Mouse (Mus musculus): ENCODE data around the gene Akap3. TPM values are rescaled to one million over a fixed set of nuclear protein-coding genes. Genes with fewer than 3 reads are reported as not detected.

Akap3 gene
- 0.16 TPM in 2 replicates for polyA plus RNA-seq (2012; rRNA removed)

DNA sequence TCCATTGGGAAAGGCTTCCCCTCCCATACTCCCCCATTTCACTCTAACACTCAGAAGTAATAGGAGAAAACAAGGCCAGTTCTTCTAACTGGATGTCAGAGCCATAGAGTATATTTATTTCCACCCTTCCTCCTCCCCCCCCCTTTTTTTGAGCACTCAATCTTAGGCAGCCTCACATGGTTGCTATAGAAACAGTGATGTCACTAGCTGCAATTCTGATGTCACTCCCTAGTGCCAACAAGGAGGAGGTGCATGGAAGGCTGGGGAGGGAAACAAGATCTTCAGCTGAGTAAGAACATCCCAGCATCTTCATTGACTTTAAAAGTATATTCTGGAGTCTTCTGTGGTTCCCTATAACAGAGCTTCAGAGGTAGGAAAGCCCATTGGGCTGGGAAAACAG lies at the start of gene Akap3:
Gene Akap3 (plus strand): TSS at position 218 of the 400 bp plus-strand sequence.

DNA sequence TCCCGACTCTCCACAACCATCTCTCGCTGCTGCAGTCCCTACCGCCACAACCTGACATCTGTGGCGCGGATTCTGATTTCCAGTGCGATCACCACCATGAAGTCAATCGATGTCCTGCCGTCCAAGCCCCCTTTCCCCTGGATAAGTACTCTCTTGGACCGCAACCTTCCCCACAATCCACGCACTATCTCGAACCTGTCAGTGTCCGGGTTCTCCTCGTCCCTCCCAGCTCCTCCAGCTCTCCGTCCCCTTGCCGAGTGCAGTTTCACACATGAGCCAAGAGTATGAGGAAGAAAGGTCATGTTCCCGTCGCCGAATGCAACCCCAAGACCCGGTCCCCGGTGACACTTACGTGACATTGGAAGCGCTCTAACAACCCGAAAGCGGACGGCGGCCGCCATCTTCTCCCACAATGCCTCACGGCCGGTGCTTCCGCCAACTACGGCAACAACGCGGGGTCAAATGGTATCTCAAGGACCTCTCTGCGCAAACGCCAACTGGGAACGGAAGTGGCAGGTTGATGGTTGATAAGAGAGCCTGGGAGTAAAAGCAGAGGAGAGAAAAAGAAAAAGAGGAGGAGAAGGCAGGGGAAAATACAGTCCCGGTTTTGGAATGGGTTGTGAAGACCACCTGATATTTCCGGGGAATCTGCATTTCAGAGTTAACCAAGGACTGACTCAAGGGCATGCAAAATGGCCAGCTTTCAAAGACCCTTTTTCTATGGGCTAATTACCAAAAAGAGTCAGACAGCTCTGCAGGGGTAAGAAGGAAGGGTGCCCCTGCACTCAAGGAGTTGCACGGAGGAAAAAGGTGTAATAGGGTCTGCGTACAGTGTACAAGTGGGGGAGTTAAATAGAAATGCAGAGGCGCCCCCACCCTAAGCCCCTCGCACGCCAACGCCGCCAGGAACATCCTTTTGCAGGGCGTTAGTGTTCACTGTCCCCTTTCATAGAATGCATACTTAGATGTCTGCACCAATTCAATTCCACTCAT lies 3.9 kb upstream of the Akap3 start, which contains the start of gene Ndufa9:
Gene Ndufa9 (minus strand): TSS at position 425 of the 993 bp plus-strand sequence.

DNA sequence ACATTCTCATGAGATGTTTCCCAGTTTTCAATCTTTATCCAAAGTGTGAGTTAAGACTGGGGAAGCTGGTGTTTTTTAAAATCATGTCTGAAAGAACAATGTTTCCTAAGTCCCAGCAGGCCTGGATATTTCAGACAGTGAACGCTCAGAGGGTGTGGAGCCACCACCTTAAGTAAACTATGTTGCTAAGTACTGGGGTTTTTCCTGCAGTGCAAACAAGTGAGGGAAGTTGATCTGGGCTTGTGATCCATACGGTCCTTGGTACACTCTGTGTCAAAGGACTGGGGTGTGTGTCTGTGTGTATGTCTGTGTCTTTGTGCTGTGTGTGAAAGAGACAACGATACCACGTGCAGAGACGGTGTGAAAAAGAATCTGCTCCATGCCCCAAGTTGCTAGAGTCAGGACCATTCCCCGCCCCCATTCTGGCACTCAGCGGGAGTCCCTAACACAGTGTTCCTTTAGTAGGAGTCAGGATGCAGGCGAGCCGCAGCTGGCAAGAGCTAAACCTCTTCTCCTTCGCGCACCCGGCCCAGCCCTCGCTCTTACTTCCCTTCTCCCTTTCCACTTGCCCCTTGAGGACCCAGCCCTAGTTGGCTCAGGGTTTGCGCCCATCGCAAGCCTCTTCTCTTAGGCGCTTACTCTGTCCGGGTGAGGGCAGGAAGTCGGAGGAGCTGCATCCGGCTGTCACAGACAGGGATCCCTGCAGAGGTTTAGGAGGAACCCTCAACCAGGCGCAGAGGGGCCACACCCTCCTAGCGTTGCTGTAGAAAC lies 68.4 kb downstream of the Akap3 start, which contains the start of gene Dyrk4:
Gene Dyrk4 (minus strand): TSS at position 729 of the 771 bp plus-strand sequence.

Other genes with a start within 250 kb of the Akap3 start
- 1.1 and 1.7 TPM in 2 replicates for gene Kcna1, start 206.7 kb upstream of the Akap3 start, polyA plus RNA-seq (2012; rRNA removed)
- 7.4 and 10.4 TPM in 2 replicates for gene Kcna6, start 112.4 kb upstream of the Akap3 start, polyA plus RNA-seq (2012; rRNA removed)
- 99.2 and 103 TPM in 2 replicates for gene Ndufa9, start 4.0 kb upstream of the Akap3 start, polyA plus RNA-seq (2012; rRNA removed)
- gene Dyrk4, start 68.7 kb downstream of the Akap3 start, polyA plus RNA-seq (2012; rRNA removed) = 0.05 and 0.18 TPM in 2 replicates
- 30.5 and 35.7 TPM in 2 replicates for gene Rad51ap1, start 86.5 kb downstream of the Akap3 start, polyA plus RNA-seq (2012; rRNA removed)
- 20.7 and 22.8 TPM in 2 replicates for gene D6Wsu163e, start 86.9 kb downstream of the Akap3 start, polyA plus RNA-seq (2012; rRNA removed)
- 0.39 TPM in 1 of 2 replicates, not detected in the other for gene Fgf6, start 162.5 kb downstream of the Akap3 start, polyA plus RNA-seq (2012; rRNA removed)
- 0.51 and 0.53 TPM in 2 replicates for gene Fgf23, start 219.8 kb downstream of the Akap3 start, polyA plus RNA-seq (2012; rRNA removed)

All from central nervous system, embryonic 14 days (tissue).